Mouse (Mus musculus): ENCODE results near the gene Psmb4.
"Not testable (repeated sequence)": the region's sequence is repeated elsewhere in the genome, so short reads cannot be mapped to it uniquely, and the experiment has no call there.

Psmb4 gene

DNA sequence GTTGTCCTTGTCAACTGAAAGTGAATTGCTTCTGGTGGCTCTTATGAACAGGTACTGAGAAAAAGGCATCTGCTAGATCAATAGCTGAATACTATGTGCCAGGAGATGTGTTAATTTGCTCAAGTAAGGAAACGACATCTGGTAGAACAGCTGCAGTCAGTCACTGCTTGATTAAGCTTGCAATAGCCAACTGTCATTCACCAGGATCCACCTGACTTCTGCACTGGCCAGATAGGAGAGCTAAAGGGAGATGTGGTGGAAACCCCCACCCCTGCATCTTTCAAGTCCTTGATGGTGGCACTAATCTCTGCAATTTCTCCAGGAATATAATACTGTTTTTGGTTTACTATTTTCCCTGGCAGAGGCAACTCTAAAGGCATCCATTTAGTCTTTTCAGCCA is 19.7 kb upstream of the Psmb4 start:
- no peak for DNase-seq (ENCODE audit: low spot score in 2 of 2)

DNA sequence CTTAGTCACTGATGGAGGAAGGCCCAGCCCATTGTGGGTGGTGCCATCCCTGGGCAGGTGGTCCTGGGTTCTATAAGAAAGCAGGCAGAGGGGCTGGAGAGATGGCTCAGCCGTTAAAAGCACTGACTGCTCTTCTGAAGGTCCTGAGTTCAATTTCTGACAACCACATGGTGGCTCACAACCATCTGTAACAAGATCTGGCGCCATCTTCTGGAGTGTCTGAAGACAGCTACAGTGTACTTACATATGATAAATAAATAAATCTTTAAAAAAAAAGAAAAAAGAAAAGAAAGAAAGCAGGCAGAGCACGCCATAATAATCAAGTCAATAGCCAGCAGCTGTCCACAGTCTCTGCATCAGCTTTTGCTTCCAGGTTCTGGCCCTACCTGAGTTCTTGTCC is 18.0 kb upstream of the Psmb4 start:
- DNase-seq (ENCODE audit: low spot score in 2 of 2) = not testable (repeated sequence)

DNA sequence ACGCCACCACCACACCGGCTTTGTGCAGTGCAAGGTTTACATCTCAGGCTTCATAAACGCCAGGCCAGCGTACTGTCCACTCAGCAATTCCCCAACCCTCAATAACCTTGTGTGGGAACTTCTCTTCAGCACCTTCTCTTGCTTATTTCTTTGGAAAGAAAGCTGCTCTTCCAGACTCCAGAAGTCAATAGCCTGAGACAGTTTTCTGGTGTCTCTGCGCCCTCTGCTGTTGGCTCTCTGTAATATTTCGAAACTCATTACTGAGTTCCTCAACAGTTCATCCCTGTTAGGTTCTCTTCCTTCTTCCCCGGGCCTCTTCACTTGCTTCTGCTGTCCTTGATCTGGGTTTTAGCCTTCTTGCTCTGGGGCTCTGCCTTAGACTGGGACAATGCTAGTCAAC is 16.0 kb upstream of the Psmb4 start:
- DNase-seq (ENCODE audit: low spot score in 2 of 2) = peak; percentile 67 to 79

DNA sequence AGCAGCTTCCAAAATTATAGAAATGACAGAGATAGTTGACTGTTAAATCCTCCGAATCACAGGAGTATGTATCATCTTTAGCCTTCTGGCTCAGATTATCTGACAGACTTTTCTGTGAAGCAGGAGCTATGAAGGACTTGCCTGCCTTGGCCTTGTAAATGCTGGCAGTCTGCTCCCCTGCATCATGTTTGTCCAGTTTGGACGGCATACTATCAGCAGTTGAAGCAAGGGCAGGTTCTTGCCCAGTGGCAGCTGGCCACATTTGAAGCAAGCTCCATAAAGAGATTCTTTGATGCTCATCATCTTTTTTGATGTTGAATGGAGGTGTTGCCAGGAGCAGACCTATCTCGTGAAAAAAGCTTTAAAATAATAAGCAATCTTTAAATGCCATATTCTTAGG is 7.3 kb upstream of the Psmb4 start:
- DNase-seq (ENCODE audit: low spot score in 2 of 2) = no peak

DNA sequence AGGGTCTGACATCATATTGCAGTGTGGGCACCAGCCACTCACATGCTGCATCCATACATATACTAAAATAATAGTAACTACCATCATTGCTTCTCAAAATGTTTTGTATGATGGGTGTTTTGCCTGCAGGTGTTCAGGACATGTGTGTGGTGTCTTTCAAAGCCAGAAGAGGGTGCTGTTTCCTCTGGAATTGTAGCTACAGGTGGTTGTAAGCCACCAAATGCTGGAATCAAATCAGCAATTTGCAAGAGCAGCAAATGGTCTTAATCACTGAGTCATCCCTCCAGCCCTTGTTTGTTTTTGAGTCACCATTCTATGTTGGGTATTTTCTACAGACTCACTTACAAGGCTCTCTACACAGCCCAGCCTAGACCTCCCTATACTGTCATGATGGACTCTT is 1.8 kb upstream of the Psmb4 start:
- no peak for DNase-seq (ENCODE audit: low spot score in 2 of 2)

DNA sequence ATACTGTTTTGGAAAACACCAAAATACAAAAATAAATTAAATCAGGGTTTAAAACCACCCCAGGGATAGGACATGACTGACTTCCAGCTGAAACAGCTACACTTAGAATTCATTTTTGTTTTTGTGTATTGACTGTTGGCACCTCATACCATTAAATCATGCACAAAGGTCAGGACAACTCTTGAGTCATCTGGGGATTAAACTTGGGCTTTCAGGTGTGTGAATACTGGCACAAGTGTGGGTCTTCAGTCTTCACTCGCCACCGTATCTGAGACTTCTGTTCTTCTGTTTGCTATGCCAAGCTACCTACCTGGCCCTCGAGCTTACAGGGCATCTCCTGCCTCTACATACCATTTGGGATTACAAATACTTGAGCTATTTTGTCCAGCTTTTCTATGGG is 4.2 kb downstream of the Psmb4 start:
- no peak for DNase-seq (ENCODE audit: low spot score in 2 of 2)

DNA sequence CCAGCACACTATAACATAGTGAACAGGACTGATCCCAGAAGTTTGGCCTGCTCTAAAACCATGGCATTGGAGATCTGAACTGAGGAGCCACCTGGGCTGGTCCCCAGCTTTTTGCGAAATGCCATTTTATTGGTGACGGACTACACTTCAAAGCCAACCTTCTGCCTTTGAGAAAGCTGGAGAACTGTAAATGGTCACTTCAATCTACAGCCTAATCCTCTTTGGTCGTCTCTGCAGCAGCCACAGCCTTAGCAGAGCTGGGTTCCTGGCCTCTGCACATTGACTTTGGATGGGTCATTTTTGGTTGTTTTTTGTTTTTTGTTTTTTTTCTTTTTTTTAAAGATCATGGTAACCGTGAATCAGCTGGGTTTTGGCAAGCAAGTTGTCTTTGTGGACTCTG is 4.9 kb downstream of the Psmb4 start:
- no peak for DNase-seq (ENCODE audit: low spot score in 2 of 2)

DNA sequence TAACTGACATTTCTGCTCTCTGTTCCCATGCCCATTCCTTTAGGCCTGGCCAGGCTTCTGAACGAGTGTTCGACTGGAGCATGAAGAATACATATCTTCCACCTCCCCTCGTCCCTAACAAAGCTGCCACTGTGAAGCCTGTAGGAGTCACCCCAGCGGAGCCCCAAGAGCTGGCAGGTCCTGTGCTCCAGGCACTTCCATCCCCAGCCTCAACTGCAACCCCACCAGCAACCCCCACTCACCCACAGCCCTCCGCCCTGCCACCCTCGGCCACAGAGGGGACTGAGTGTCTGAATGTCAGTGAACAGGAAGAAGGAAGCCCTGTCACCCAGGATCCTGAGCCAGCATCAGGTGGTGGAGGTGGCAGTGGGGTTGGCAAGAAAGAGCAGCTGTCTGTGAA is 8.1 kb downstream of the Psmb4 start:
- no peak for DNase-seq (ENCODE audit: low spot score in 2 of 2)

DNA sequence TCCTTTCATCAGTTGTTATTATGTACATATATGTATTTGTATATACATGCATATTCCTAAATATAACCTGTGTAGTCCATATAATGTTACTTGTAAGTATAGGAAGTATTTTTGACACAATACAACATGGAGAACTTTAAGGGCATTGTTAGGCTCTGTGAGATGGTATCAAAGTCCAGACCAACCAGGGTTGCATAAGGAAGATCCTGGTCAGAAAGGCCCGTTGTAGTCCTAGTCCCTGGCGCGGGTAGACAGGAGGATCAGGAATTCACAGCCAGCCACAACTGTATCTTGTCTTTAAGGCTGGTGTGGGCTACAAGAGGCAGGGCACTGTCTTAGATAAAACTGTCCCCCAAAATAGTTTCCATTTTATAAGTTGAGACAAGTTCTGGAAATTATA is 17.8 kb downstream of the Psmb4 start:
- DNase-seq (ENCODE audit: low spot score in 2 of 2) = no peak

DNA sequence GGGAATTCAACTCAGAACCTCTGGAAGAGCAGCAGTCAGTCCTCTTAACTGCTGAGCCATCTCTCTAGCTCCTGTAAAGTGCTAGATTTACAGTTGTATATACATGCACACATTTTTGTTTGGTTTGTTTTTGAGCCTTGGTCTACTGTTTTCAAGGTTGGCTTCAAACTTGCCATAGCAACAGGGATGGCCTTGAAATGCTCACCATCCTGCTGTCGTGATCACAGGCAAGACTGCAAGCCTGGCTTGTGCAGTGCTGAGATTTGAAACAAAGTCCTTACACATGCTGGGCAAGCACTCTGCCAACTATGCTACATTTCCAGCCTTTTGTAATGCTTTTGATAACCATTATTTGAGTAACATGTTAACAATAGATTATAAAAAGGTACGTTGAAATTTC is 27.3 kb downstream of the Psmb4 start:
- DNase-seq (ENCODE audit: low spot score in 2 of 2) = no peak

DNA sequence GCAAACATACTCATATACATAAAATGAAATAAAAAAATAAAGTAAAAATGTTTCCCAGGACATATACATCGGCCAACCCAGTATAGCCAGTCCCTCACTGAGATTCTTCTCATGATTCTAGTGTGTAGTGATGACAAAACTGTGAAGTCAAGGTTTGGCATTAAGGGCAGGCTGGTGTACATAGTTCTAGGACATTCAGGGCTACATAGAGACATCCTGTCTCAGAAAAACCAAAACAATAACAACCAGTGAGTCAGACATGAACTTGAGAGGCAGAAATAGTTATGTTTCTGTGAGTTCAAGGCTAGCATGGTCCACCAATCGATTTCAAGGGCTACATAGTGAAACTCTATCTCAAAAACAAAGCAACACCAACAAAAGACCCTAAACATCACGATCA is 34.5 kb downstream of the Psmb4 start:
- no peak for DNase-seq (ENCODE audit: low spot score in 2 of 2)

DNA sequence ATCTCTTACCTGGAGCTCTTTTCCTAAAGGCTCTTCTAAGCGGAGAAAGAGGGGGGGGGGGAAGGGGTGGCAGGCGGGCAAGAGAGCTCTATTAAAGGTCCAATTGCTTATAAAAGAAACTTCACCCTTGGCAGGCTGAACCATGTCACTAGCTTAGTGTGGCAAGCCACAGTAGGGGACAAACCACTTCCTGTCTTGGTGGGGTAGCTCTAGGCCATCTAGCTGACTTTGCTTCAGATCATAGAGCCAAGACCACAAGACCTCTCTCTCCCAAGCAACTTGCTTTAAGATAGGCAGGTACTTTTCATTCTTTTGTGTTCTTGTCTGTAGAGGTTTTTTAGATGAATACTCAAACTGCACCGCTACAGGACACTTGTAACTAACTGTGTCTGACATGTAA is 35.0 kb downstream of the Psmb4 start:
- no peak for DNase-seq (ENCODE audit: low spot score in 2 of 2)

DNA sequence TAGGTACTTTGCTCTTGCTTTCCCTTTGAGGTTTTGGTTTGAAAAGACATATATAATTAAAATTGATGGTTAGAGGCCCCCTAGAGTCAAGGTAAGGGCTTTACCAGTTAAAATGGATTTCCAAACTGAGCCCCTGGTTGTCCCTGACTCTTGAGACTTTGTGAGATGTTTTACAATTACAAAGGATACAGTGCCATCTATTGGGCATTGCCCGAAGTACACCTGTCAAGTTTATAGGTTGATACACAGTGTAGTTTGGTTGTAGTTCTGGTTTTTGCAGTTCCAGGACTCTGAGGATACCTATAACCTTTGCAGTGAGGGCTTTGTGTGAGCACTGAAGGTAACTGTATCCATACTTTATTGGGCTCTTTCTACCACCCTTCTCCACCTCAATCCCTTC is 37.4 kb downstream of the Psmb4 start:
- peak; percentile 56 to 76 for DNase-seq (ENCODE audit: low spot score in 2 of 2)

DNA sequence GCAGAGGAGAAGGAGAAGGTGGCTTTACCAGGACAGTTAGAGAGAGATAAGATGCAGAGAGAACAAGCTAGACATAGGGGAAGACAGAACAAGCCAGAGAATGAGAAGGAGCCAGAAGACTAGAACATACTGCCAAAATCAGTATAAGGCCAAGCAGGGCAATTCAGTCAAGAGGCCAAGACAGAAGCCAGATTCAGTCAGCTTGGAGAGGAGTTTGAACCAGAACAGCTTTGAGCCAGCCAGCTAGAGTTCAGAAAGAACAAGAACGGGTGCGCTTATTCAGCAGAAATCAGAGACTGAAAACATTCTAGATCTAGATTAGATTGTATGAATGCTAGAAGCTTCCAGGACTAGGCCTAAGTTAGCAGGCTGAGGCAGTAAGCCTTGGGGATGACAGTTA is 39.4 kb downstream of the Psmb4 start:
- no peak for DNase-seq (ENCODE audit: low spot score in 2 of 2)

DNA sequence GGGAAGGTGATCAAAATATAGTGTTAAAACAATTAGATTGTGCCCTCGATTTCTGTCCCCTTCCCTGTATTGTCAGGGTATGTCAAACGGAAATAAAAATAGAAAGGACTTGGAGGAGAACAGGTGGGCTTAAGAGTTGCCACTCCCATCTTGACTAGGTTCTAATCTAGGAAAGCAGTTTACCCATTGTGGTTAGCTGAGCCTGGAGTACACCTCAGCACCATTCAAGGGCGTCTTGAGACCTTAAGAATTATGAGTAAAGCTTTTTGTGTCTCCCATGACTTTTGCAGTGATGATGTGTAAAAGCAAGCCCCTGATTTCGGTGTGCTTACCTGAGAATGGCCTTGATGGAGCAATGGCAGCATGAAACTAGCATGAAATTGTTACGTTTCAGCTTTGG is 47.7 kb downstream of the Psmb4 start:
- DNase-seq (ENCODE audit: low spot score in 2 of 2) = no peak

DNA sequence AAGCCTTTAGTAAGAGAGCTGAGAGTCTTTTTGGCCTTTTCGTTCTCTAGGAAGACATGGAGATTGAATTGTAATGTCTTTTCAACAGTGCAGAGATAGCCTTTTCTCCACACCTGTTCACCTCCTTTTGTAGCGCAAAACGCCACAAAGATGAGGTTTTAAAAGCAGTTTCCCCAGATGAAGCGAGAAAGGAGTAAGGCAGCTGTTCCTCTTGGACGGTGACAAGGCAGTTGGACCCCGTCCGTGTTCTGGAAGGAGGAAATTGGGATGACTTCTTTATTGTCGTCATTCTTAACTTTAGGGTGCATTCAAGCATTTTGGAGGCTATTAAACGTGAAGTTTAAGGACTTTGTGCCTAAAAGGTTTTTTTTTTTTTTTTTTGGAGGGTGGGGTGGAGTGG is 48.1 kb downstream of the Psmb4 start:
- DNase-seq (ENCODE audit: low spot score in 2 of 2) = peak in 1 of 2 experiments; percentile 33

DNA sequence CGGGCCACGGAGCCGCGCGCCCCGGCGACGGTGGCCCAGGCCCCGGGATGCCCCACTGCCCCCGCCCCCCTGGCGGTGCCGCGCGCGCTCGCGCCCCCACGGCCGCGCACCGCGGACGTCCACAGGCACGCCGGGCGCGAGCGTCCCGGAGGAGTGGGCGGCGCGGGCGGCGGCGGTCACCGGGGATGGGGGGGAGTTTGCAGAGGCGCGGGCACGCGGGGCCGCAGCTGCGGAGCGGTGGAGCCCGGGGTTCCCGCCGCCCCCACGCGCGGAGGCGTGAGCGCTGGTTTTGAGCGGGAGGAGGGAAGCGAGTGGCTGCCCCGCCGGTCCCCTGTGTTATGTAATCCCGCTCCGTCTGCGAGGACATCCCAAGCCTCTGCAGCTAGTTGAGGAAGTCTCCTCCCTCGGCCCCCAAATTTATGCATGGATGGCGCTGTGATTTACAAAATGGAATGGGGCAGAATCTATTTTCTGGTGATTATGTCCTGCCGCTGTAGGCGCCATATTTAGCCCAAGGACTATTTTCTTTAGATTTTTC is 48.7 kb downstream of the Psmb4 start:
- DNase-seq (ENCODE audit: low spot score in 2 of 2) = peak; percentile 93 to 95

DNA sequence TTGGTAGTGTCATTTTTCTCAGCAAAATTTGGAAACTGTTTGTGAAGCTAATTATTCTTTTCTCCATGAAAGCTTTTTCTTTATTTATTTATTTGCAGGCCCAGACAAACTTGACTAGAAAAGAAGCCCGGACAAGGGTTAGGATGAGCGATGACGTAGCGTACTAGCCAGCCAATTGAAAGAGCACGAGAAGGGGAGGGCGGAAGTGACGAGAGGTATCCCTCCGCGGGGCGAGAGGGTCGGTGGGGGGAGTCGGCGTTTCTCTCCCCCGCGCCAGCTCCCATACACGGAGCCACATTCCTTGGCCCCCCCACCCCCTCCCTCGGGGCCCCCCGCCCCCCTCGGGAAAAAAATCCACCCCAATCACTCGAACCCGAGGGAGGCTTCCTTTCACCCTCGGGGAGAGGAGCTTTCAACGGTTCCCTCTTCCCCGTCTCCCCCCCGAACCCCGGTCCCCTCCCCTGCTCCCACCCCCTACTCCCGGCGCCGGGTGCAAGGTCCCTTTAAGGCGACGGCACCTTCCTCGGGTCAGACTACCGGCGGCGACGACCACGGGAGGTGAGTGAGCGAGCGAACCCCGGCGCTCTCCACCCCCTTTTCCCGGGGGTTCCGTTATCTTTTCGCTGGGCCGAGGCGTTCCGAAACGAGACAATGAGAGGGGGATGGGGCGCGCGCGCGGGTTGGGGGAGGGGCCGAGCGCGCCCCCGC is 49.4 kb downstream of the Psmb4 start, which contains the start of gene Pogz:
TSS of gene Pogz (plus strand) at position 385 of the 708 bp plus-strand sequence.
- DNase-seq (ENCODE audit: low spot score in 2 of 2) = peak; percentile 98 to 99

DNA sequence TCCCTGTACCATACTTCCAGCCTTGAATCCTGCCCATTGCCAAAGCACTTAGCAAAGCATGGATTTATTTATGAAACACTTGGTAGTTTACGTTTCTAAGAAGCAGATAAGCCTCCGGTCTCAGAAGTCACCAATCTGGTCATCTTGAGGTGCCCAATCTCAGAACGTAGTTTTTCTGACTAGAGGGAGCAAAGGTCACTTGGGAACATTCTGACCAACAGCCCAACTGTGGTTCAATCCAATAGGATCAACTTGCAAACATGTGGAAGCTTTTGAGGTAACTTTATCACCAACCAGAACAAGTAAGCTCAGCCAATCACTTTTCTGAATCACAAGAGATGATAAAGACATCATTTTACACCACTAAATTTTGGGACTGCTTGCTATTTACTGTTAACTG is 51.4 kb downstream of the Psmb4 start:
- DNase-seq (ENCODE audit: low spot score in 2 of 2) = no peak
